ENCODE assay signal across 9 mouse cellular contexts in genomic region chr3:82725546-82725945, GRCm38 (mm10).
A peak's percentile ranks its signal among the peaks of the same experiment; 100 is the strongest.
DNase-seq lines count a peak whose midpoint lies in the region; ATAC-seq and TF ChIP-seq lines count a peak whose summit lies in the region.
"Had no signal": no experiment of that assay in that cellular context is flagged by ENCODE, and none has a peak within 500 bp of the region (broad histone marks: within the 10 kb centered on the region; RNA-seq: fewer than 3 reads in every experiment).

No protein-coding gene starts in this region.

- H3K9ac ChIP-seq in ES-Bruce4 (ENCODE audit: low read depth, poor library complexity, severe bottlenecking), result no peak overlapping the region
- H3K9ac ChIP-seq in forebrain, embryonic 15.5 days (replicated peaks), result no peak overlapping the region
- H3K9ac ChIP-seq: limb, embryonic 12.5 days had no signal

- H3K4me3 ChIP-seq in ES-Bruce4 (ENCODE audit: low read depth, low read length), result no peak overlapping the region
- no peak overlapping the region for H3K4me3 ChIP-seq in forebrain, embryonic 15.5 days
- H3K4me3 ChIP-seq: limb, embryonic 12.5 days had no signal

- no peak for TF ChIP-seq EP300 in ES-Bruce4 (IDR thresholded peaks at IDR 0.05; ENCODE audit: insufficient read depth, low read depth, low read length)

- no peak for TF ChIP-seq POLR2A in ES-Bruce4 (IDR thresholded peaks at IDR 0.05; ENCODE audit: insufficient read depth, low read length)

- no peaks in the 10 kb centered on the region for H3K27me3 ChIP-seq in ES-Bruce4 (ENCODE audit: control insufficient read depth, insufficient read depth, low read length, poor library complexity, severe bottlenecking)
- no peaks in the 10 kb centered on the region for H3K27me3 ChIP-seq in forebrain, embryonic 15.5 days
- H3K27me3 ChIP-seq: limb, embryonic 12.5 days had no signal

- H3K27ac ChIP-seq in ES-Bruce4 (ENCODE audit: insufficient read depth, low read length), result no peak overlapping the region
- no peak overlapping the region for H3K27ac ChIP-seq in forebrain, embryonic 15.5 days (replicated peaks)
- H3K27ac ChIP-seq: limb, embryonic 12.5 days had no signal

- no peak overlapping the region for H3K4me2 ChIP-seq in forebrain, embryonic 15.5 days (replicated peaks)
- H3K4me2 ChIP-seq: limb, embryonic 12.5 days had no signal

- ATAC-seq in forebrain, embryonic 15.5 days (replicated peaks), result 0 out of 2 replicates have a peak, but pooled peaks have one; percentile 35
- peak; percentile 74 for ATAC-seq in megakaryocyte-erythroid progenitor cell, adult 5-6 weeks (replicated peaks; ENCODE audit: low FRiP score, low TSS enrichment, poor library complexity, severe bottlenecking)

- H3K9me3 ChIP-seq in ES-Bruce4 (replicated peaks; ENCODE audit: control insufficient read depth, insufficient read depth, low read length, poor library complexity, severe bottlenecking), result no peaks in the 10 kb centered on the region
- no peaks in the 10 kb centered on the region for H3K9me3 ChIP-seq in forebrain, embryonic 15.5 days
- H3K9me3 ChIP-seq: limb, embryonic 12.5 days had no signal

- TF ChIP-seq CTCF in ES-Bruce4 (IDR thresholded peaks at IDR 0.05; ENCODE audit: low read depth, low read length), result peak; percentile 96

- intact Hi-C loops in heart, postnatal 25 days (cut with DNase I), result loop anchor here (2.0 kb wide), 1 partner anchor 361 kb away; no protein-coding TSS in a partner anchor

- 30% methylated on average over 3 of the region's 3 CpGs for WGBS in forebrain, embryonic 15.5 days

- peak; percentile 11 to 72 for DNase-seq in heart, adult 18-20 months
- no peak for DNase-seq in heart, postnatal 25 days (ENCODE audit: low spot score)
- peak; percentile 5 for DNase-seq in c-Kit-positive CD71-positive TER-119-positive erythroid progenitor cells, embryonic 14.5 days (ENCODE audit: low spot score)
- DNase-seq in layer of hippocampus, postnatal 25 days (ENCODE audit: extremely low spot score in 1 of 2, low spot score in 1 of 2), result peak; percentile 46 to 78
- DNase-seq in testis, postnatal 14 days (ENCODE audit: low spot score), result peak; percentile 40

- no peaks in the 10 kb centered on the region for H3K36me3 ChIP-seq in ES-Bruce4 (ENCODE audit: control insufficient read depth, insufficient read depth, low read length, poor library complexity, severe bottlenecking)
- no peaks in the 10 kb centered on the region for H3K36me3 ChIP-seq in forebrain, embryonic 15.5 days
- H3K36me3 ChIP-seq: limb, embryonic 12.5 days had no signal

- no peaks in the 10 kb centered on the region for H3K4me1 ChIP-seq in ES-Bruce4 (ENCODE audit: control insufficient read depth, insufficient read depth, low read length)
- no peaks in the 10 kb centered on the region for H3K4me1 ChIP-seq in forebrain, embryonic 15.5 days
- H3K4me1 ChIP-seq: limb, embryonic 12.5 days had no signal
